Mouse (Mus musculus) liver, embryonic 14.5 days (tissue): Measurements from ENCODE around the gene Ptprt. TPM values are rescaled to one million over a fixed set of nuclear protein-coding genes. Genes with fewer than 3 reads are reported as not detected.

Experiments
- ATAC-seq: fragments of 200-750 bp; cut with Nextera tagmentation; 2 replicates; pipeline ENCODE4 v1.8.0; 2017; ENCODE audit warnings: moderate number of reproducible peaks, mild to moderate bottlenecking, moderate library complexity; ENCODE audit not compliant: insufficient read depth
- DNase-seq, 3 experiments: peaks; one replicate each; pipeline ENCODE4 v3.0.0-alpha.2; 2012 to 2013; ENCODE audit warnings: low read depth in 3 of 3, low spot score in 3 of 3
- H3K27ac ChIP-seq: fragments of 300-500 bp; sonication (generic); 2 replicates; pipeline ENCODE4 v1.5.1; 2014; ENCODE audit warnings: moderate library complexity, mild to moderate bottlenecking, control low read depth, inconsistent platforms
- H3K27me3 ChIP-seq: fragments of 300-500 bp; sonication (generic); 2 replicates; pipeline ENCODE4 v1.6.1; 2014; ENCODE audit warnings: mild to moderate bottlenecking, low read length, moderate library complexity; ENCODE audit not compliant: control insufficient read depth, insufficient read depth
- H3K36me3 ChIP-seq: fragments of 300-500 bp; sonication (generic); replicated peaks from 2 replicates; pipeline ENCODE4 v1.6.1; 2014; ENCODE audit warnings: low read depth; ENCODE audit not compliant: control insufficient read depth, insufficient read depth
- H3K4me1 ChIP-seq, 2 experiments: fragments of 200-500 bp in 1 of 2; fragments of 300-500 bp in 1 of 2; sonication (generic) in 1 of 2; replicated peaks; 2 replicates each; pipeline ENCODE4 v1.6.1; 2012 to 2014; ENCODE audit warnings: antibody characterized with exemption in 1 of 2, inconsistent platforms in 1 of 2, low read length in 1 of 2; ENCODE audit not compliant: control insufficient read depth in 2 of 2, insufficient read depth in 2 of 2
- H3K4me2 ChIP-seq: fragments of 300-500 bp; sonication (generic); 2 replicates; pipeline ENCODE4 v1.6.1; 2014; ENCODE audit warnings: low read depth, mild to moderate bottlenecking, control low read depth, moderate library complexity
- H3K4me3 ChIP-seq, 2 experiments: fragments of 200-500 bp in 1 of 2; fragments of 300-500 bp in 1 of 2; sonication (generic) in 1 of 2; 2 replicates each; pipeline ENCODE4 v1.5.1; 2012 to 2014; ENCODE audit warnings: low read depth in 2 of 2, low read length in 2 of 2, mild to moderate bottlenecking in 2 of 2, control low read depth in 1 of 2, inconsistent platforms in 1 of 2, moderate library complexity in 1 of 2; ENCODE audit not compliant: insufficient read depth in 1 of 2
- H3K9ac ChIP-seq: fragments of 300-500 bp; sonication (generic); replicated peaks from 2 replicates; pipeline ENCODE4 v1.6.1; 2014; ENCODE audit warnings: mild to moderate bottlenecking, control low read depth, moderate library complexity
- H3K9me3 ChIP-seq: fragments of 300-500 bp; sonication (generic); 2 replicates; pipeline ENCODE4 v1.6.1; 2016; ENCODE audit warnings: low read length, mixed read lengths; ENCODE audit not compliant: control insufficient read depth
- CTCF ChIP-seq: IDR thresholded peaks from 2 replicates; pipeline ENCODE4 v1.5.1; 2016; ENCODE audit warnings: antibody characterized with exemption, low read depth, control low read depth
- EP300 ChIP-seq: IDR thresholded peaks from 2 replicates; pipeline ENCODE4 v1.6.1; 2016; ENCODE audit warnings: antibody characterized with exemption, low read depth
- WGBS: fragments of 180-500 bp; shearing (Covaris S2); extraction: QIAGEN DNeasy Blood & Tissue Kit; methylation state at CpG from one replicate; pipeline ENCODE4 v1.1.7; 2014; ENCODE audit not compliant: insufficient replicate concordance; 5-methylcytosine and 5-hydroxymethylcytosine counted together
- polyA plus RNA-seq, 2 experiments: library from polyadenylated mRNA; depleted of rRNA in 1 of 2; stranded (reverse) in 1 of 2; unstranded in 1 of 2; fragments of >200 nt; fragmentation: Nextera tagmentation in 1 of 2; extraction: Ambion mirVana in 1 of 2; gene quantifications; 2 replicates each; pipeline versions ENCODE4 v1.2.1 to v1.2.3; 2012 to 2014

Ptprt gene
- polyA plus RNA-seq, 2 experiments, result 0.07 TPM; not detected in 1

DNA sequence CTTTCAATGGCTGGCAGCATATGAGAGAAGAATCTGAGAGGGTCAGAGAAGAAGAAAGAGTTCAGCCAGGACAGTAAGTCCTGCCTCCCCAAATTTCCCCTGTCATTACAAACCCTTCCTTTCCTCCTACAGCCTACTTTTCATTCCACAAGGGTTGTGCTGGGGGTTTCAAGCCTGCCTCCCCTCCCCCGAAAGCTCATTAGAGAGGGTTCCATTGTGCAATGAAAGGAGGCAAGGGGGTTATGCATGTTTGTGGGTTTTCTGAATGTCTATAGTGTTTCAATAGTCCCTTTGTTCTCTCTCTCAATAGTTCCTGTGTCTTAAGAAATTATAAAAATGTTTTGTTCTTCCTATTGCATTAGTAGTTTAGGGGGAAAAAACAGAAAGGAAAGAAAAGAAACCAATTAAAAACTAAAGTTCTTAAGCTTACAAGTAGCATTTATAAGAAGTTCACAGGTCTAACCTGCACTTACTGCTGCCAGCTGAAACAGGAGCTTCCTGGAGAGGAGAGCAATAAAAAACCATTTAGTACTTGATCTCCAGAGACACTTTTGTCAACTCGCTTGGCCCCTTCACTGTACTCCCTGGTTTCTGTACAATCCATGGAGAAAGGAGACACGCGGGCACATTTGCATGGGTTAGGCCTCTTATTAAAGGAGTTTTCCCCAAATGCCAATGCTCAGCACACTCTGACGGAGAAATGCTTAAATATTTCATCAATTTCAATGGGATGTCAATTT, 247.7 kb downstream of the Ptprt start:
- Histone ChIP-seq H3K4me1 (no peaks in the 10 kb centered on the region), H3K27ac (no peak overlapping the region)
- WGBS, result 56% methylated on average over 5 of the region's 5 CpGs

DNA sequence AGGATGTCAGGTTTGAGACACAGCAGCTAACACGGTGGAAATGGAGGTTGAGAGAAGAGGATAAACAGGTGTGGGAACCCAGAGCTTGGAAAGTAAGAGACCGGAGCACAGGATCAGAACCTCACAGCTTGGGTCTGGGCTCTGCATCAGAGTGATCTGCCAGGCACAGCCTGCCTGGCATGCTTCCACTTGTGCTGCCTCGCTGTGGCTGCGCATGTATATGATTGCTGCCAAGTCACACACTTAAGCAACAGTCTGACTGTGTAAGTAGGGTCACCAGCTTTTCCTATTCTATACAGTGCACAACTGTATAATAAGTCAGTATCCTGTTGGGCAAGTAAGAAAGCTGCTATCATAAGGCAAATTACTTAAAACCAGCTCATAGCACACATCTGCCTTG, 249.9 kb downstream of the Ptprt start:
- no peak overlapping the region for H3K4me3 ChIP-seq
- no peaks in the 10 kb centered on the region for H3K36me3 ChIP-seq
- no peaks in the 10 kb centered on the region for H3K27me3 ChIP-seq
- H3K4me2 ChIP-seq, result no peak overlapping the region
- H3K9me3 ChIP-seq, result no peaks in the 10 kb centered on the region
- TF ChIP-seq EP300 (no peak), CTCF (no peak)
- WGBS, result 49% methylated on average over 4 of the region's 4 CpGs
- no peak overlapping the region for H3K27ac ChIP-seq
- DNase-seq (no peak), ATAC-seq (no peak)
- H3K9ac ChIP-seq, result no peak overlapping the region
- H3K4me1 ChIP-seq, result no peaks in the 10 kb centered on the region

More for the DNA sequence above, 247.7 kb downstream of the Ptprt start:
- no peak overlapping the region for H3K9ac ChIP-seq
- no peak for DNase-seq
- H3K4me2 ChIP-seq, result no peak overlapping the region
- no peak for ATAC-seq
- no peaks in the 10 kb centered on the region for H3K9me3 ChIP-seq
- TF ChIP-seq CTCF (no peak), EP300 (no peak)
- no peaks in the 10 kb centered on the region for H3K36me3 ChIP-seq
- H3K27me3 ChIP-seq, result no peaks in the 10 kb centered on the region
- no peak overlapping the region for H3K4me3 ChIP-seq

DNA sequence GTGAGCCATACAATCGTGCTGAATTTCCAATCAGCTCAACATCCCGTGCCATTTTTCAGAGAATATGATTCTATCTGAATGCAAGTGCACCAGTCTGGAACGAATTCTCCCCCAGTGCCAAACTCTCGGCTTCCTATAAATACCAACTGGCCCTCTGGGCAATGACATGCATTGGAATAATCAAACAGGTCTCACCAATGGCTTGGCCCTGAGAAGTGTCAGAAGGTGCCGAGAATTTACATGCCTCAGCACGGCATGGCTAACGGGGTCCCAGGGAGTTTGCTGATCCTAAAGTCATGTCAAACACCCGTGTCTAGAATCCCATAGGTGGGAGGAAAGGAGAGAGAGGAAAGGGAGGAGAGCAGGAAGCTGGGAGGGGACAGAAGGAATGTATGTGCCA, 251.7 kb downstream of the Ptprt start:
- 61% methylated on average over 8 of the region's 8 CpGs for WGBS
- H3K4me3 ChIP-seq, result no peak overlapping the region
- no peak overlapping the region for H3K9ac ChIP-seq
- no peak for TF ChIP-seq EP300
- TF ChIP-seq CTCF, result no peak
- no peak overlapping the region for H3K27ac ChIP-seq
- no peaks in the 10 kb centered on the region for H3K4me1 ChIP-seq
- no peaks in the 10 kb centered on the region for H3K36me3 ChIP-seq
- no peak for ATAC-seq
- no peaks in the 10 kb centered on the region for H3K9me3 ChIP-seq
- no peak for DNase-seq
- H3K4me2 ChIP-seq, result no peak overlapping the region
- H3K27me3 ChIP-seq, result no peaks in the 10 kb centered on the region

- no peak for TF ChIP-seq CTCF
- TF ChIP-seq EP300, result no peak
- no peaks in the 10 kb centered on the region for H3K36me3 ChIP-seq
- 41% methylated on average over 6 of the region's 6 CpGs for WGBS
- H3K9me3 ChIP-seq, result no peaks in the 10 kb centered on the region
- no peak overlapping the region for H3K27ac ChIP-seq
- H3K9ac ChIP-seq, result no peak overlapping the region
- H3K4me2 ChIP-seq, result no peak overlapping the region
- H3K4me3 ChIP-seq, result no peak overlapping the region
- H3K4me1 ChIP-seq, result no peaks in the 10 kb centered on the region
- DNase-seq, result no peak
- no peak for ATAC-seq
- H3K27me3 ChIP-seq, result no peaks in the 10 kb centered on the region
Measured at GRCm38 (mm10) chr2:162401316-162402100, 259.4 kb downstream of the Ptprt start.

DNA sequence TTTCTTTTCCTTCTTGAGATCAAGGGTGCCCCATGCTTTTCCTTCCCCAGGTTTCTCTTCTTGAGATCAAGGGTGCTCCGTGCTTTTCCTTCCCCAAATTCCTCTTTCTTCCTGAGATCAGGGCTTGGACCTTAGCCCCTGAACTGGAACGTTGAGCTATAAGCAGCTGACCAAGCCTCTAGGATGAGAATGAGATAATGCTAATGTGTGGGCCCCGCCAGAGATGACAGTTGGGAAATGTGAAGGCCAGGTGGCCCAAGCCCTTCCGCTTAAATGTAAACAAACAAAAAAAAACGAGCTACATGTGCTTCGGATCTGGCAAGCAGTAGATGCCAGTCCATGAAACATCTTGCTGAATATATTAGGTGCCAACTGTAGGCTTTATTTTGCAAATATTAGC, 266.3 kb downstream of the Ptprt start:
- no peaks in the 10 kb centered on the region for H3K36me3 ChIP-seq
- H3K9me3 ChIP-seq, result no peaks in the 10 kb centered on the region
- no peak overlapping the region for H3K9ac ChIP-seq
- no peak for TF ChIP-seq EP300
- TF ChIP-seq CTCF, result no peak
- no peak for DNase-seq
- no peaks in the 10 kb centered on the region for H3K4me1 ChIP-seq
- H3K27me3 ChIP-seq, result no peaks in the 10 kb centered on the region
- H3K4me2 ChIP-seq, result no peak overlapping the region
- H3K27ac ChIP-seq, result no peak overlapping the region
- H3K4me3 ChIP-seq, result no peak overlapping the region
- 50% methylated on average over 6 of the region's 6 CpGs for WGBS
- ATAC-seq, result no peak
